Mouse (Mus musculus) midbrain, embryonic 11.5 days (tissue): Measurements from ENCODE around the gene Arl4a. TPM values are rescaled to one million over a fixed set of nuclear protein-coding genes. Genes with fewer than 3 reads are reported as not detected.
A peak's percentile ranks its signal among the peaks of the same experiment; 100 is the strongest.

Experiments
- ATAC-seq: fragments of 200-750 bp; cut with Nextera tagmentation; 2 replicates; pipeline ENCODE4 v1.8.0; 2017; ENCODE audit warnings: moderate TSS enrichment, moderate library complexity; ENCODE audit not compliant: low FRiP score
- DNase-seq: peaks from one replicate; pipeline ENCODE4 v3.0.0; 2015; ENCODE audit warnings: low spot score; ENCODE audit errors: missing footprints
- H3K27ac ChIP-seq: fragments of 300-500 bp; sonication (generic); 2 replicates; pipeline ENCODE4 v1.5.1; 2014; ENCODE audit warnings: low read depth, low read length
- H3K27me3 ChIP-seq: fragments of 300-500 bp; sonication (generic); 2 replicates; pipeline ENCODE4 v1.6.1; 2014; ENCODE audit warnings: mild to moderate bottlenecking, low read length, moderate library complexity, mixed read lengths; ENCODE audit not compliant: control insufficient read depth, insufficient read depth
- H3K36me3 ChIP-seq: fragments of 300-500 bp; sonication (generic); 2 replicates; pipeline ENCODE4 v1.6.1; 2014; ENCODE audit warnings: mild to moderate bottlenecking, low read length, moderate library complexity, mixed read lengths; ENCODE audit not compliant: control insufficient read depth, insufficient read depth
- H3K4me1 ChIP-seq: fragments of 300-500 bp; sonication (generic); 2 replicates; pipeline ENCODE4 v1.6.1; 2014; ENCODE audit warnings: low read length; ENCODE audit not compliant: control insufficient read depth, insufficient read depth
- H3K4me2 ChIP-seq: fragments of 300-500 bp; sonication (generic); 2 replicates; pipeline ENCODE4 v1.6.1; 2014; ENCODE audit warnings: mild to moderate bottlenecking, moderate library complexity
- H3K4me3 ChIP-seq: fragments of 300-500 bp; sonication (generic); 2 replicates; pipeline ENCODE4 v1.5.1; 2014; ENCODE audit warnings: low read depth, low read length
- H3K9ac ChIP-seq: fragments of 300-500 bp; sonication (generic); 2 replicates; pipeline ENCODE4 v1.6.1; 2014; ENCODE audit warnings: low read length
- H3K9me3 ChIP-seq: fragments of 300-500 bp; sonication (generic); 2 replicates; pipeline ENCODE4 v1.6.1; 2016; ENCODE audit warnings: low read length; ENCODE audit not compliant: control insufficient read depth
- WGBS: fragments of 180-500 bp; shearing (Covaris S2); extraction: QIAGEN DNeasy Blood & Tissue Kit; methylation state at CpG from one replicate; pipeline ENCODE4 v1.1.7; 2014; 5-methylcytosine and 5-hydroxymethylcytosine counted together
- polyA plus RNA-seq: library from polyadenylated mRNA; unstranded; fragments of >200 nt; fragmentation: Nextera tagmentation; extraction: Ambion mirVana; gene quantifications from 2 replicates; pipeline ENCODE4 v1.2.1, GENCODE M21; 2014

Arl4a gene
- polyA plus RNA-seq, 1 experiment from 2014 or later: 94.7 TPM

DNA sequence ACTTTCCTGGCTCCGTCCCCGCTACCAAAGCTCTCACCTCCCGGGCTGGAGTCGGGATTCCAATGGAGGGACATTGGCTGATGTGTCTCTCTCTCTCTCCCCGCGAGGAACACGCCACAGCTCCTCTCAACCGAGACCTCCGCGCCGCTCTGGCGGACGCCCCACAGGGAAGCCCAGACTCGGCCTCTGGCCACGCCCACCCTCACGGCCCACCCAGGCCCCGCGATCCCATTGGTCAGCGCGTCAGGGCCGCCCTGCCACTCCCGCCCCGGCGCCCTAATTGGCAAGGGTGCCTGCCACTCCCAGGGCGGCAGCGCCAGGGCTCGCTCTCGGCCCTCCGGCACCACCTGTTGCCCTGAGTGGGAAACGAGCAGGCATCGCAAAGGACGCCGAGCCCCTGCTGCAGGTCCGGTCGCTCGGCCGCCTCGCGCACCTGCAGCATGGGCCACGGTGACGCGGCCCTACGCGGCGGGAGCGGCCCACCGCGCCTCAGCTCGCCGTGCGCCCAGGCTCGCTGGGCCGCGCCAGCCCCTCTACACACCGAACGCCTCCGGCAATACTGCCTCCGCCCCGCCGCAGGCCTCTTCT is 505 bp downstream of the Arl4a start:
- no peaks in the 10 kb centered on the region for H3K36me3 ChIP-seq
- H3K4me1 ChIP-seq: peaks cover 6% of the 10 kb centered on the region; the same call in 1 of the 2 replicates
- no peaks in the 10 kb centered on the region for H3K9me3 ChIP-seq
- H3K4me2 ChIP-seq: peak overlapping the region; percentile 71
- no peaks in the 10 kb centered on the region for H3K27me3 ChIP-seq
- peak overlapping the region; percentile 87 for H3K27ac ChIP-seq
- under 1% methylated on average over 60 of the region's 60 CpGs for WGBS
- H3K4me3 ChIP-seq: peak overlapping the region; percentile 83
- peak overlapping the region; percentile 81 for H3K9ac ChIP-seq
- peak; percentile 99 for ATAC-seq
- peak; percentile 99 for DNase-seq

DNA sequence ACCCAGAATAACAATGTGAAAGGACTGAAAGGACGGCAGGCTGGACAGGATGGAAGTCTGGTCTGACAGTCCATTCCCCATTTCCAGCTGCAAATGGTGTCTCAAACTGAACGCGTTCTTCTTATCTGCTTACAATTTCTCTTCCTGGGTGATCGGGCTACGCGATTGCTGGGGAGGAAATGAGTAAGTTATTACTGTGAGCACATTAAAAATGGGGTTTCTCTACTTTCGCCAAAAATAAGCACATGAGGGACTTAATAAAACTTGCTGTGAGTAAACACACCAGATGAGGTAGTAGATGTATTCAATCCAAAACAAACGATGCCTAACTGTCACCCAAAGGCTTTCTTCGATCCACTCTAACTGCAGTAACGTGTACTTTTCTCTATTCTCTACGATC is 1.2 kb downstream of the Arl4a start:
- 5% methylated on average over 11 of the region's 11 CpGs for WGBS
- Histone ChIP-seq H3K27me3 (no peaks in the 10 kb centered on the region), H3K36me3 (no peaks in the 10 kb centered on the region), H3K4me1 (peaks cover 6% of the 10 kb centered on the region; the same call in 1 of the 2 replicates), H3K9me3 (no peaks in the 10 kb centered on the region), H3K27ac (peak overlapping the region; percentile 36), H3K4me3 (peak overlapping the region; percentile 83), H3K4me2 (peak overlapping the region; percentile 65), H3K9ac (peak overlapping the region; percentile 76)
- ATAC-seq (no peak), DNase-seq (peak; percentile 92)

DNA sequence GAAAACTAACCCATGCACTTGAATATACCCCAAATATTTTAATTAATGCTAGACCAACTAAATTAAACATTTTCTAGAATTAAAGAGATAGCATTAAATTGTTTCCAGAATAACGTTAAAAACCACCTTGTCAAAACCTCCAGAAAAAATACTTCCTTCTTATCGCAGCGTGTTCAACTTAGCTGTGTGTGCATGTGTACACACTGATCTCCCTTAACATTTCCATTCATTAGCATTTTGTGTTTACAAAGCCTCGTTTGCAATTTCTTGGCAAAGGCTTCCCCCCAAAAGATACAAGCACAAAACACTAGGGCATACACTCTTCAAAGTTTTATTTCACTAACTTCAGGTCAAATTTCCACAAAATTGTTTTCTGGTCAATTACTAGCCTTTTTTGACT is 2.3 kb downstream of the Arl4a start:
- DNase-seq: no peak
- no peaks in the 10 kb centered on the region for H3K27me3 ChIP-seq
- no peak for ATAC-seq
- peaks cover 6% of the 10 kb centered on the region; the same call in 1 of the 2 replicates for H3K4me1 ChIP-seq
- 75% methylated on average over 4 of the region's 4 CpGs for WGBS
- peak overlapping the region; percentile 83 for H3K4me3 ChIP-seq
- no peak overlapping the region for H3K9ac ChIP-seq
- no peaks in the 10 kb centered on the region for H3K36me3 ChIP-seq
- peak overlapping the region; percentile 65 for H3K4me2 ChIP-seq
- H3K9me3 ChIP-seq: no peaks in the 10 kb centered on the region
- no peak overlapping the region for H3K27ac ChIP-seq

DNA sequence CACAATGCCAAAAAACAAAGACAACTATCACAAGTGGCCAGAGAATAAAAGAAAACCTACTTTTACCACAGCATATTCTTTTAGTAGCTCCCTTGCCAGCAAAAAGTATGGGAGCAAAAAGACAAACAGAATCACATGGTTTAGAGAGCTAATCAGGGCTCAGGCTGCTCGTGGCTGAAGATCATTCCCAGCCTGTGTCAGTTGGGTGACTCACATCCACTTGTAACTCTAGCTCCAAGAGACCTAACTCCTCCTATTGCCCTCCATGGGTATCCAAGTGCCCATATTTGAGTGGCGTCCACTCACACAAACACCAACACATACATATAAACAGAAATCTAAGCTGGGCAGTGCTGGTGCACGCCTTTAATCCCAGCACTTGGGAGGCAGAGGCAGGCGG is 8.6 kb downstream of the Arl4a start:
- H3K9me3 ChIP-seq: no peaks in the 10 kb centered on the region
- H3K4me1 ChIP-seq: no peaks in the 10 kb centered on the region
- WGBS: 84% methylated on average over 4 of the region's 4 CpGs
- no peak overlapping the region for H3K4me2 ChIP-seq
- no peaks in the 10 kb centered on the region for H3K36me3 ChIP-seq
- DNase-seq: peak; percentile 53
- ATAC-seq: no peak
- H3K27me3 ChIP-seq: no peaks in the 10 kb centered on the region
- no peak overlapping the region for H3K9ac ChIP-seq
- H3K27ac ChIP-seq: no peak overlapping the region
- H3K4me3 ChIP-seq: no peak overlapping the region

DNA sequence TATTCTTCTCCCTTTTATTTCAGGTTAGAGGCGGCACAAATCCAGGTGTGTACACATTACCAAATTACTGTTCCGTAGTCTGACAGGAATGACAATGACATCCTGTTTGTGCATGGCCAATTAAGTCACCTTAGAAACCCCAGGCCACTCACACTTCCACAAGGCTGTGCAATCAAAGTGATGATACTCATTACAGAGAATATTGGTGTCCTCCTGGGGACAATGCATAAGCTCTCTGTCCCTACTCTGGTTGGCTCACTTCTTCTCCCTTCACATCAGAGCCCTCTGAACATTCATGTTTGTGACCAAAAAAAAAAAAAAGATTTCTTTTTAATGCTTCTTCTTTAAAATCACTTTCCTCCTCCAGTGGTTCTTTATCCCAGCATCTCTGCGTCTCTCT is 10.0 kb downstream of the Arl4a start:
- Histone ChIP-seq H3K9ac (no peak overlapping the region), H3K4me1 (no peaks in the 10 kb centered on the region), H3K36me3 (no peaks in the 10 kb centered on the region), H3K4me2 (no peak overlapping the region), H3K27me3 (no peaks in the 10 kb centered on the region), H3K4me3 (no peak overlapping the region), H3K9me3 (no peaks in the 10 kb centered on the region), H3K27ac (no peak overlapping the region)
- no peak for ATAC-seq
- DNase-seq: peak; percentile 47
- WGBS: 93% methylated on average over 3 of the region's 3 CpGs

DNA sequence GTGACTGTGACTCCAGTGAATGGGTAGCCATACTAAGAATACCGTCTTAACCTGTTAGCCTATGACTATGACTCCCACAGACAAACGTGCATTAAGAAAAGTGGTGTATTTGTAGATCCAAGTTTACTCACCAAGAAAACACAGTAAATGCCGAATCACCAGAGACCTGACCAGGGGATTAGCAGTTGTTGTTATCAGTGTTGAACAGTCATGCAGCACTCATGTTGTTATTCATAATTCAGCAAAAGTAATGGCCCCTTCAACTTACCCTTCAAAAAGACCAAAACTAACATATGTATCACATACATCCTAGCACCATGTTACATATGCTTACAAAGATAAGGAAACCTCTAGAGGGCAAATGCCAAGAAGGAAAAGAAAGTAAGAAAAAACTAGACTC is 10.4 kb downstream of the Arl4a start:
- WGBS: 86% methylated on average over 3 of the region's 3 CpGs
- Histone ChIP-seq H3K4me3 (no peak overlapping the region), H3K36me3 (no peaks in the 10 kb centered on the region), H3K4me2 (no peak overlapping the region), H3K27ac (no peak overlapping the region), H3K4me1 (no peaks in the 10 kb centered on the region), H3K27me3 (no peaks in the 10 kb centered on the region), H3K9ac (no peak overlapping the region), H3K9me3 (no peaks in the 10 kb centered on the region)
- DNase-seq: no peak
- ATAC-seq: no peak

- H3K4me1 ChIP-seq: no peaks in the 10 kb centered on the region
- H3K36me3 ChIP-seq: no peaks in the 10 kb centered on the region
- WGBS: 90% methylated on average over 2 of the region's 2 CpGs
- no peak overlapping the region for H3K4me2 ChIP-seq
- H3K9ac ChIP-seq: no peak overlapping the region
- no peak overlapping the region for H3K4me3 ChIP-seq
- ATAC-seq (no peak), DNase-seq (no peak)
- H3K27me3 ChIP-seq: no peaks in the 10 kb centered on the region
- H3K9me3 ChIP-seq: no peaks in the 10 kb centered on the region
- H3K27ac ChIP-seq: no peak overlapping the region
Measured at GRCm38 (mm10) chr12:40023918-40024317, 13.9 kb downstream of the Arl4a start.

DNA sequence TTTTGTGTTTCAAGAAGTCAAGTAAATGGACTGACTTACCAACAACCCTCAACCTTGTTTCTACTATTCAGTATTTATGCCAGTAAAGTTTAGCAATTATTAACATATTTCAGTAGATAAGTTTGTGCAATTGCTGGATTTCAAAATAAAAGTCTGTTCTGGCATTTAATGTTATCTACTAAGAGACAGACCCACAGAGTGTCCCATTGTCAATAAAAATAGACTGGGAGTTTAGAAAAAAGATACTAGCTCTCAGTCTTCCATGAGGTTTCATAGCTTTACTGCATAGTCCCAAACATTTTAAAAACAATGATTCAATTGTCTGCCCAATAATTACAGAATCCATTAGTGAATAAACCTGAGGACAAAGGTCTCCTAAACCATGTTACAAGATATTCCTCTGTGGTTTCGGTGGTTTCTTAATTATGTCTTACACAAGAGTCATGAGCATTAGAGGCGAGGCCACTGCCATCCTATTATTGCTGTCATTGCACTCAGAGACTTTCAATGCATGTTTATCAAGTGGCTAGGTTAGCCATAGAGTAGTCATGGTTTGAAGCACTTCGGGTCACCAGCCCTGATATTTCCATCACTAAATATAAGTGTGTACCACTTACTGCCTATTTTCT is 14.7 kb downstream of the Arl4a start:
- Histone ChIP-seq H3K36me3 (no peaks in the 10 kb centered on the region), H3K4me2 (no peak overlapping the region), H3K4me1 (no peaks in the 10 kb centered on the region), H3K9me3 (no peaks in the 10 kb centered on the region), H3K27ac (no peak overlapping the region), H3K9ac (no peak overlapping the region), H3K27me3 (no peaks in the 10 kb centered on the region), H3K4me3 (no peak overlapping the region)
- 85% methylated on average over 3 of the region's 3 CpGs for WGBS
- ATAC-seq (no peak), DNase-seq (no peak)

DNA sequence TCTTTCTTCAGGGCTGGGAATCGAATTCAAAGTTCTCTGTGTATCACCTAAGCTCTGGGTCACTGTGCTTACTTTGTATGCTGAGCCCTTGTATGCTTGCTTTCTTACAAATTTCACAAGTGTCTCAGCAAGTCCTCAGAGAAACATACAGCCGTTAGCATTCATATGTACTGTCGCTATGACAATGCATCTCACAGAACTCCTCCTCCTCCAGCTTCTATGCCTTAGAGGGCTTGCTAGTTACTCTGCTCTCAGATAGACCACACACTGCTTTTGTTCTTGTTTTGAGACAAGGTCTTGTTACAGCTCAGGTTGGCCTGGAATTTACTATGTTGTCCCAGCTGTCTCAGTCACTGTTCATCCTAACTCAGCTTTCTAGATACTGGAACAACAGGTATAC is 15.5 kb downstream of the Arl4a start:
- ATAC-seq: no peak
- Histone ChIP-seq H3K4me3 (no peak overlapping the region), H3K27ac (no peak overlapping the region), H3K4me1 (no peaks in the 10 kb centered on the region), H3K9me3 (no peaks in the 10 kb centered on the region), H3K4me2 (no peak overlapping the region), H3K9ac (no peak overlapping the region), H3K36me3 (no peaks in the 10 kb centered on the region), H3K27me3 (no peaks in the 10 kb centered on the region)
- WGBS: 79% methylated on average over 3 of the region's 3 CpGs
- no peak for DNase-seq
